Mouse (Mus musculus) ES-E14 (cell line): Measurements from ENCODE around the gene Arhgap24.

Experiments used
- CHD2 ChIP-seq: IDR thresholded peaks from 2 replicates; pipeline ENCODE4 v1.6.1; 2014; ENCODE audit warnings: mild to moderate bottlenecking, low read depth, low read length, inconsistent platforms
- HCFC1 ChIP-seq: IDR thresholded peaks from 2 replicates; pipeline ENCODE4 v1.6.1; 2012; ENCODE audit warnings: low read length, inconsistent platforms, borderline replicate concordance; ENCODE audit not compliant: insufficient read depth
- MAFK ChIP-seq: IDR thresholded peaks from 2 replicates; pipeline ENCODE4 v1.6.1; 2014; ENCODE audit warnings: mild to moderate bottlenecking, low read depth, low read length, inconsistent platforms; ENCODE audit not compliant: insufficient read depth
- ZC3H11A ChIP-seq: IDR thresholded peaks from 2 replicates; pipeline ENCODE4 v1.6.1; 2012; ENCODE audit warnings: low read depth, mild to moderate bottlenecking, inconsistent platforms, low read length, borderline replicate concordance
- ZNF384 ChIP-seq: IDR thresholded peaks from 2 replicates; pipeline ENCODE4 v1.6.1; 2012; ENCODE audit warnings: low read depth, low read length, inconsistent platforms

GRCm38 (mm10) chr5:102868196-102868595, 387.0 kb downstream of the Arhgap24 start:
- TF ChIP-seq CHD2, result no peak
- TF ChIP-seq HCFC1, result no peak
- TF ChIP-seq ZC3H11A, result no peak
- no peak for TF ChIP-seq MAFK
- TF ChIP-seq ZNF384, result no peak
